Mouse (Mus musculus): ENCODE results near the gene Calcoco1. TPM values are rescaled to one million over a fixed set of nuclear protein-coding genes. Genes with fewer than 3 reads are reported as not detected.

Gene Calcoco1
- polyA plus RNA-seq, 1 experiment from 2014 or later, result 99.4 TPM

DNA sequence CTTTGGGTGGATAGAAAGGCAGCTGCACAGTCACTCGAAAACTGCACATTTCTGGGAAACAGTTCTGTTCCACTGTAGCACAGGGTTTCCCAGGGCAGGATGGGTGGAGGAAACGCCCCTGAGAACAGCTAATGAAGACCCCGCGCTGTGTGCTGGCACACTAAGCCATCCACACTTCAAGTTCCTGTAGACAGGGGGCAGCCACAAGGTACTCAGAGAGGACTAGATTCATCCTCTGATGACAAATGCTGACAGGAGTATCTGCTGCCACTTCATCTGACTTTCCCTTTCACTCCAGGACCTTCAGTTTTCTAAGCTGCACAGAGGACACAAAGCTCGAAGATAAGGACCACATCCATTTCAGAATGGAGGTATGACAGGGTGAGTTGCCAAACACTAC is 17.2 kb downstream of the Calcoco1 start:
- Histone ChIP-seq H3K36me3 (ENCODE audit: insufficient read depth, low read length) (peaks cover 19% of the 10 kb centered on the region), H3K4me3 (ENCODE audit: low read depth, low read length) (no peak overlapping the region), H3K4me2 (replicated peaks; ENCODE audit: low read depth, low read length) (no peak overlapping the region), H3K27ac (ENCODE audit: low read length) (no peak overlapping the region), H3K9ac (replicated peaks; ENCODE audit: low read depth) (no peak overlapping the region), H3K9me3 (ENCODE audit: low read length) (no peaks in the 10 kb centered on the region), H3K27me3 (replicated peaks; ENCODE audit: insufficient read depth, low read length) (no peaks in the 10 kb centered on the region), H3K4me1 (ENCODE audit: insufficient read depth, low read depth, low read length) (no peaks in the 10 kb centered on the region)
- ATAC-seq, result no peak
- DNase-seq (ENCODE audit: low spot score), result no peak
- TF ChIP-seq CTCF (IDR thresholded peaks at IDR 0.05), result no peak; the same call in 1 of the 2 replicates
- TF ChIP-seq EP300 (IDR thresholded peaks at IDR 0.05), result no peak
- 48% methylated on average over 5 of the region's 5 CpGs for WGBS

DNA sequence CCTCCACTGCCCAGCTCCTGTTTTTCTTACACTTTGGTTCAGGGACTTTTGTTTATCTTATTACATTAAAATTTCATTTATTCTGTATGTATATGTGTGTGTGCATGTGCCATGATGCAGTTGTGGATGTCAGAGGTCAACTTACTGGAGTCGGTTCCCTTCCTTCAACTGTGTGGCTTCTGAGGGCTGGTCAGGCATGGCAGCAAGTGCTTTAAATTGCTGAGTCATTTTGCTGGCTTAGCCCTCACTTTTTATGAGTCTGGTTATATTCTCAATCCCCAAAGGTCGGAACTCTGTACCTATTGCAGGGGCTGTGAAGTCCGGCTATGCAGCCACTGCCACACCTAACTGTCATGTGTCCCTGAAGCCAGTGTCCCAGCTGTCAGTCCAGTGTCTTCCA is 19.0 kb downstream of the Calcoco1 start:
- Histone ChIP-seq H3K9ac (replicated peaks; ENCODE audit: low read depth) (no peak overlapping the region), H3K9me3 (ENCODE audit: low read length) (no peaks in the 10 kb centered on the region), H3K4me3 (ENCODE audit: low read depth, low read length) (no peak overlapping the region), H3K27me3 (replicated peaks; ENCODE audit: insufficient read depth, low read length) (peaks cover 7% of the 10 kb centered on the region; the same call in 1 of the 2 replicates), H3K4me2 (replicated peaks; ENCODE audit: low read depth, low read length) (no peak overlapping the region), H3K36me3 (ENCODE audit: insufficient read depth, low read length) (peaks cover 4% of the 10 kb centered on the region; the same call in 1 of the 2 replicates), H3K27ac (ENCODE audit: low read length) (no peak overlapping the region), H3K4me1 (ENCODE audit: insufficient read depth, low read depth, low read length) (no peaks in the 10 kb centered on the region)
- ATAC-seq (no peak), DNase-seq (ENCODE audit: low spot score) (no peak)
- WGBS, result 71% methylated on average over 3 of the region's 3 CpGs
- TF ChIP-seq EP300 (IDR thresholded peaks at IDR 0.05) (no peak), CTCF (IDR thresholded peaks at IDR 0.05) (no peak)

DNA sequence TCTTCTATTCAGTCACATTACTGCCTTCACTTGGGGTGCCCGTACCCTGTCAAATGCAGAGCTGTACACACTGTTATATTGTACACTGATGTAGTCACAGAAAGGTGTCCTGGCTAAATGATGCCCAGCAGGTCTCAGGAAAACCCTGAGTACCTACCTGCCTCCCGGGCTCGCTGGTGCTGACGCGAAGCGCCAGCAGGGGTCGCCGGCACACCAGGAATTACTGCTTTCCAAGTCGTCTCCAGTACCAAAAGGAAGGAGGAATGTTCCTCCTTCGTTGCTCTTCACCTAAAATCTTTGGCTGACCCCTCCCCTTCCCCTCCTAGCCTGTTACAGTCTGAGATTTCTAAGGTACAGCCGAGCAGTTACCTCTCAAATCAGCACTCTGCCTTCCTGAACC is 23.8 kb downstream of the Calcoco1 start:
- H3K27ac ChIP-seq (ENCODE audit: low read length), result no peak overlapping the region
- no peaks in the 10 kb centered on the region for H3K4me1 ChIP-seq (ENCODE audit: insufficient read depth, low read depth, low read length)
- DNase-seq (ENCODE audit: low spot score), result peak; percentile 77
- H3K4me3 ChIP-seq (ENCODE audit: low read depth, low read length), result no peak overlapping the region
- TF ChIP-seq CTCF (IDR thresholded peaks at IDR 0.05) (peak; percentile 90), EP300 (IDR thresholded peaks at IDR 0.05) (no peak)
- H3K9ac ChIP-seq (replicated peaks; ENCODE audit: low read depth), result no peak overlapping the region
- no peaks in the 10 kb centered on the region for H3K9me3 ChIP-seq (ENCODE audit: low read length)
- H3K36me3 ChIP-seq (ENCODE audit: insufficient read depth, low read length), result no peaks in the 10 kb centered on the region
- ATAC-seq, result peak; percentile 36; the same call in 1 of the 2 replicates
- 2% methylated on average over 11 of the region's 11 CpGs for WGBS
- peaks cover 46% of the 10 kb centered on the region for H3K27me3 ChIP-seq (replicated peaks; ENCODE audit: insufficient read depth, low read length)
- H3K4me2 ChIP-seq (replicated peaks; ENCODE audit: low read depth, low read length), result no peak overlapping the region

DNA sequence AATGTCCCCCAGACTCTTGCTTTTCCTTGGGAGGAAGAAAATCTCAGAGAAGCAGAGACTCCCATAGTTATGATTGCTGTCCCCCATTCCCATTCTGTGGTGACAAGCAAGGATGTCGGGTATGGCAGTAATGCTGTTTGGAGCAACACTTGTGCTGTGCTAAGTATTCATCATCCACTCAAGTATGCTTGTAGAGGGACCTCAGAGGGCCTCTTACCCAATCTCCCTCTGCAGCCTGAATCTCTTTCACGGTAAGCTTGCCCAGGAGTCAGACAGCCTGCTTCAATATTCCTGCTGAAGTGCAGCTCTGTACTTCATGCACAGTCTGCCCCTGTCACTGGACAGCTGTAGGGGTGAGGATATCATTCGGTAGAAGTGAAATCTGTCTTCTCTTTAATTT is 25.1 kb downstream of the Calcoco1 start:
- Histone ChIP-seq H3K4me1 (ENCODE audit: insufficient read depth, low read depth, low read length) (no peaks in the 10 kb centered on the region; the same call in 1 of the 2 replicates), H3K4me2 (replicated peaks; ENCODE audit: low read depth, low read length) (no peak overlapping the region), H3K9me3 (ENCODE audit: low read length) (no peaks in the 10 kb centered on the region), H3K4me3 (ENCODE audit: low read depth, low read length) (no peak overlapping the region), H3K27ac (ENCODE audit: low read length) (no peak overlapping the region), H3K36me3 (ENCODE audit: insufficient read depth, low read length) (no peaks in the 10 kb centered on the region), H3K9ac (replicated peaks; ENCODE audit: low read depth) (no peak overlapping the region), H3K27me3 (replicated peaks; ENCODE audit: insufficient read depth, low read length) (peaks cover 51% of the 10 kb centered on the region)
- DNase-seq (ENCODE audit: low spot score) (peak; percentile 71), ATAC-seq (peak; percentile 75)
- 25% methylated on average over 3 of the region's 3 CpGs for WGBS
- TF ChIP-seq EP300 (IDR thresholded peaks at IDR 0.05), result peak; percentile 78
- TF ChIP-seq CTCF (IDR thresholded peaks at IDR 0.05), result no peak

DNA sequence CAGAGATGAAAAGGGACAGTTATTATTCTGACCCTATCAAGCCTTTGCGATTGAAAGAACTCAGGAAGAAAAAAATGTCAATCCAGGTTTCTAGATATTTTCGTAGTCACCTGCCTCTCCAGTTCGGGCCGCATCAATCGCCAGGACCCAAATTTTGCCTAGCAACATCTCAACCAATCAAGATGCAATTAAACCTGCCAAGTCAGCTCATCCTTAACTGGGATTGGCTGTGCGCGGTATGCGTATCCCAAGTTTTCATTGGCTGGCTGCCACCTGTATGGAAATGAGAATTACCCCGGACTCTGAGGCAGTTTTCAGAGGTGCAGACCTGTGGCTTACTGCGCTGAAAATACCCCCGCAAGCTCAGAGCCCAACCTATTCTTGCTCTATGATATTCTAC is 28.4 kb downstream of the Calcoco1 start:
- H3K4me3 ChIP-seq (ENCODE audit: low read depth, low read length), result peak overlapping the region; percentile 42; the same call in 1 of the 2 replicates
- ATAC-seq, result peak; percentile 69
- 0 out of 2 replicates have a peak overlapping the region, but pooled peaks have one; percentile 75 for H3K4me2 ChIP-seq (replicated peaks; ENCODE audit: low read depth, low read length)
- H3K9ac ChIP-seq (replicated peaks; ENCODE audit: low read depth), result no peak overlapping the region
- H3K27ac ChIP-seq (ENCODE audit: low read length), result no peak overlapping the region
- H3K36me3 ChIP-seq (ENCODE audit: insufficient read depth, low read length), result no peaks in the 10 kb centered on the region
- H3K4me1 ChIP-seq (ENCODE audit: insufficient read depth, low read depth, low read length), result no peaks in the 10 kb centered on the region; the same call in 1 of the 2 replicates
- DNase-seq (ENCODE audit: low spot score), result peak; percentile 73
- TF ChIP-seq EP300 (IDR thresholded peaks at IDR 0.05), result no peak
- TF ChIP-seq CTCF (IDR thresholded peaks at IDR 0.05), result no peak
- under 1% methylated on average over 11 of the region's 11 CpGs for WGBS
- peaks cover 57% of the 10 kb centered on the region for H3K27me3 ChIP-seq (replicated peaks; ENCODE audit: insufficient read depth, low read length)
- H3K9me3 ChIP-seq (ENCODE audit: low read length), result no peaks in the 10 kb centered on the region

DNA sequence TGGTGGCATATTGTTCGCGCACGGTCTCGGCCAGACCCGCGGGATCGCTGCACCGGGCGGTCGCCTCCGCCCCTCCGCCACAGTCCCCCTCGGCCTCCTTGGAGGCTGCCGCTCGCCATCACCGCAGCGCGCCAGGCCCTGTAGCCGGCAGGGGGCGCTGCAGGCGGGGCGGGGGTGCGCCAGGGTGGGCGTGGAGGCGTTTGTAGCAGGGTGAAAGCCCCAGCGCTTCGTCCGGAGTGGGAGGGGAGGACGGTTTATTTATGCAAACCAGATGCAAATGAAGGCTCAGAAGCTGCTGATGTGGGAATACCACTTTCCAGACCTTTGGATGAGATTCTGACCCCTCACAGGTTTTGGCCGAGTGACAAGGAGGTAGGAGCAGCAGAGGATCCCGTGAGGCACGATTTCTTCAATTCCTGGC is 29.0 kb downstream of the Calcoco1 start:
- Histone ChIP-seq H3K4me2 (replicated peaks; ENCODE audit: low read depth, low read length) (peak overlapping the region; percentile 75), H3K36me3 (ENCODE audit: insufficient read depth, low read length) (no peaks in the 10 kb centered on the region), H3K27ac (ENCODE audit: low read length) (no peak overlapping the region), H3K9me3 (ENCODE audit: low read length) (no peaks in the 10 kb centered on the region), H3K4me3 (ENCODE audit: low read depth, low read length) (peak overlapping the region; percentile 42), H3K4me1 (ENCODE audit: insufficient read depth, low read depth, low read length) (no peaks in the 10 kb centered on the region; the same call in 1 of the 2 replicates), H3K9ac (replicated peaks; ENCODE audit: low read depth) (no peak overlapping the region; the same call in 1 of the 2 replicates), H3K27me3 (replicated peaks; ENCODE audit: insufficient read depth, low read length) (peaks cover 51% of the 10 kb centered on the region)
- TF ChIP-seq EP300 (IDR thresholded peaks at IDR 0.05), result no peak
- TF ChIP-seq CTCF (IDR thresholded peaks at IDR 0.05), result peak; percentile 80
- 1% methylated on average over 31 of the region's 32 CpGs for WGBS
- DNase-seq (ENCODE audit: low spot score) (peak; percentile 52), ATAC-seq (peak; percentile 69)

Data from lung, postnatal 0 days (tissue).